Mouse (Mus musculus): ENCODE measurements around the gene Hoxc6. TPM values are rescaled to one million over a fixed set of nuclear protein-coding genes. Genes with fewer than 3 reads are reported as not detected.

Hoxc6 gene
- total RNA-seq (2015) (not detected in 2 replicates), total RNA-seq (2017) (not detected in 2 replicates)

DNA sequence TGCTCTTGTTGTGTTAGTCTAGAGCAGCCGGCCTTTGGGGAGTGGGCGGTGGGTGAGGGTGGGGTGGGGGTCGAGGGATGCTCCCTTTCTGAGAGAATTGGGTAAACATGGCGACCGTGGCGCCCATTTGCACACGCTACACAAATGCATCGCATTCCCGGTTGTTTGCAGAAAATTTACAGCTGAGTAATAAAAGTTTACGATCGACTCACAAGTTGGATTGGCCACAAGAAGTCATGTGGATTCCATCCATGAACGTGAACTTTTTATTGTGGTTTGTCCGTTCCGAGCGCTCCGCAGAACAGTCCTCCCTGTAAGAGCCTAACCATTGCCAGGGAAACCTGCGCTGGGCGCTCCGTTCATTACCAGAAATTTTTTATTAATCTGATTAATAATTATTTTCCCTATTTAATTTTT, at the start of gene Hoxc6:
Gene Hoxc6 (plus strand): TSS at position 319 of the 417 bp plus-strand sequence.
- no peak for ATAC-seq (replicated peaks; ENCODE audit: poor library complexity)

DNA sequence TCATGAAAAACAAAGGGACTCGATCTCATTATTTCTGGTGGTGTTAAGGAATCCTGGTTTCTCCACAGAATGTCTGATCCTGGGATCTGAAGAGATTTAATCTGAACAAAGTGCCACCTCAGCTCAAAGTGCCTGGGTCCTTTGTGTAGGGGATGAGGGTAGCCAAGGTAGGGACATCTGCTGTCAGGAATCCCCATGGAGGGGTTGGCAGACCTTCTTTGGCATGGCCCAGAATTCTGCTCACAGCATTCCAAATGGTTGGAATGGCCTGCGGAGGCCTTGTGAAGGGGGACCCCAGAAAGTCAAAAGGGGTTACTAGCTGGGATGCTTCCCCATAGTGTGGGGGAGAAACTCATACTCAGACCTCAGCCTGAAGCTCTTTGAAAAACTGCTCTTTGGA, 49.2 kb upstream of the Hoxc6 start:
- no peak for ATAC-seq (replicated peaks; ENCODE audit: poor library complexity)

DNA sequence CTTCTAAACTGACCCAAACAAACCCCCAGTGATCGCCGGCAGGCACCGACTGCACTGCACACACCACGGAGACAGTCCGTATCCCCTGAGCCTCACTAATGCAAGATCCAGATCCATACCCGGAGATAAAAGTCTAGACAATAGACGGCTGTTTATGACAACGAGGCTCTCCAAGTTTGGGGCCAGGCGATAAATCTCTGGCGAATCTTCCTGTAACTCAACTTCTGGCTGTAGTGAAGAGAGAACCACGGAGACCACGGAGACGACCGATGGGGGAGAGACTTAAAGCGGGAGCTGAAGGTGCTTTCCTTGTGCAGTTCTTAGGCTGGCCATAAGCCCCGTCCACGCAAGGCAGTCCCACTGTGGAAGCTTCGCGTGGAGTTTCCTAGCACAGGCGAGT, 48.4 kb upstream of the Hoxc6 start:
- ATAC-seq (replicated peaks; ENCODE audit: poor library complexity) = no peak

- ATAC-seq (replicated peaks; ENCODE audit: poor library complexity) = no peak
Measured at GRCm38 (mm10) chr15:102950877-102951276, 47.2 kb upstream of the Hoxc6 start.

DNA sequence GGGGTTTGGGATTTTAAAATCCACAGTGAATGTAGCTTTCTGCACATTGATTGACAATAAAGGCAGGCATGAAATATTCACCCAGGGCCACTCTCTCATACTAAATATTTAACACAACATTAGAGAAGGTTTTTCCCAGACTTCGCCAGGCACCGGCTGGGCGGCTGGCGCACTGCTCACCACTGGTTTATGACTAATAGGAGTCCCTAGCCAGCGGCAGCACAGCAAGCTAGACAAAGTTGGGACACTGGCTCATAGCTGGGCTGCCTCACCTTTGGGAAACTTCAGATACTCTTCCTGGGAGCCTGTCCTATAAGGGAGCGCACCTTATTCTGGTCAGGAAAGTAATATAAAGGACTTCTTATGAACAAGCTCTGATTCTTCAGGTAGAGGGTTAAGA, 44.5 kb upstream of the Hoxc6 start:
- no peak for ATAC-seq (replicated peaks; ENCODE audit: poor library complexity)

DNA sequence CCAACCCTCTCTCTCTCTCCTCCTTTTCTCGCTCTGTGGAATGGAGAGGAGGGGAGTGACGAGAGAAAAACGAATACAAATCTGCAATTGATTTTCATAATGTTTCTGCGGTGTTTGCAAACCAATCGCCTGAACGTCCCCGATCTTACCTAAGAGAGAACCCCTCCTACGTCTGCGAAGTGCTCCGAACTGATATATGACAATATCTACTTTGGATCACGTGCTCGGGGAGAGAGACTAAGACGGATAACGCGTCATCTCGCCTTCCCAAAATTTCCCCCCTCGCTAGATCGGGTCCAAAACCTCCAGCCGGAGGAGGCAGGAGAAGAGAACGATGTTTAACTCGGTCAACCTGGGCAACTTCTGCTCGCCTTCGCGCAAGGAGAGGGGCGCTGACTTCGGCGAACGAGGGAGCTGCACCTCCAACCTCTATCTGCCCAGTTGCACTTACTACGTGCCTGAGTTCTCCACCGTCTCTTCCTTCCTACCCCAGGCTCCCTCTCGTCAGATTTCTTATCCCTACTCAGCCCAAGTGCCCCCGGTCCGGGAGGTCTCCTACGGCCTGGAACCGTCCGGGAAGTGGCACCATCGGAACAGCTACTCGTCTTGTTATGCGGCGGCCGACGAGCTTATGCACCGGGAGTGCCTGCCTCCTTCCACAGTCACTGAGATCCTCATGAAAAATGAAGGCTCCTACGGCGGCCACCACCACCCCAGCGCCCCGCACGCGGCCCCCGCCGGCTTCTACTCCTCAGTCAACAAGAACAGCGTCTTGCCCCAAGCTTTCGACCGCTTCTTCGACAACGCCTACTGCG, 43.7 kb upstream of the Hoxc6 start, which contains the start of gene Hoxc11:
Gene Hoxc11 (plus strand): TSS at position 236 of the 815 bp plus-strand sequence.
- no peak for ATAC-seq (replicated peaks; ENCODE audit: poor library complexity)

- no peak for ATAC-seq (replicated peaks; ENCODE audit: poor library complexity)
Measured at GRCm38 (mm10) chr15:102955007-102955382, 43.1 kb upstream of the Hoxc6 start.

DNA sequence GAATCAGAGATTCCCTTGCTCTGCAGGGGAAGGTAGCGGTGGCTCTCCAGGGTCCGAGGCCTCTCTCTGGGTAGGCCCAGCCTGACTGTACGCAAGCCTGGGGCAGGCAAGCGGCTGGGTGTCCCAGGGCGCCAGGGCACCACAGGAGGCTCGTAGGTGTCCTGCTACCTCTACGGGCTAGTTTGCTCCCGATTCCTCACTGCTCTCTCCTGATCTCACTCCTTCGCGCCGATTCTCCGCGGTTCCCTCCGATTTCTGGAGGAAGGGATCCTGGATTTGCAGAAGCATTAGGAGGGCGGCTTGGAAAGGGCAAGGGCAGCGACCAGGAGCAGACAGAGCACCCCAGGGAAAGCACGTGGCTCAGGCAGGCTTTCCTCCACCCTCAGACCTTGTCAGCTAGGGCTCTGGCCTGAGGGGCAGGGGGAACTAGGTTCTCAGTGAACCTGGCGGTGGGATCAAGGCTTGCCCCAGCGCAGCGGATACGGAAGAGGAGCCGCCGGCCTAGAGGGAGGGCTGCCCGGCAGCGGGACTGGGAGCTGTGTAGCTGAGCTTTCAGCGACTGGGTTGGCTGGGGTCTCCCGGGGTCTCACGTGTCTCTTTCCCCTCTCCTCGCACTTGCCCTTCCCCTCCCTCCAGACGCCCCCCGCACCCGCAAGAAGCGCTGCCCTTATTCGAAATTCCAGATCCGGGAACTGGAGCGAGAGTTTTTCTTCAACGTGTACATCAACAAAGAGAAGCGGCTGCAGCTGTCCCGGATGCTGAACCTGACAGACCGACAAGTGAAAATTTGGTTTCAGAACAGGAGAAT, 42.0 kb upstream of the Hoxc6 start:
- no peak for ATAC-seq (replicated peaks; ENCODE audit: poor library complexity)

DNA sequence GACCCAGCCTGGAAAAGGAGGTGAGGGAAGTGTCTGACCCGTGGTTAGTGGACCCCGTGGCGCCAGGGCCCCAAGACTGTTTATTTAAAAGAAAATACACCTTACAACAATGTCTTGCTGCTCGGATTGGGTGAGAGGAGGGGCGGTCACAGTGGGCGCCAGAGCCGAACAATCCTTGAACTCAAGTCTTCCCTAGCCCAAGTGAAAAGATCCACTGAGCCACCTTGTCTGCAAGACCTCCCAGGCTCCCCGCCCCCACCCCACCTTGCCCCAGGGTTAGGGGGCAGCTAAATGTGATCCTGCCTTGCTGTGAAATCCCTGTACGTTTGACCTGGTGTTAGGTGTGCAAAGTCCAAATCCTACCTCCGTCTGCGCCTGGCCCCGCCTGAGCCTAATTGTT, 41.2 kb upstream of the Hoxc6 start:
- ATAC-seq (replicated peaks; ENCODE audit: poor library complexity) = no peak

GRCm38 (mm10) chr15:102959663-102960191, 38.3 kb upstream of the Hoxc6 start:
- no peak for ATAC-seq (replicated peaks; ENCODE audit: poor library complexity)

GRCm38 (mm10) chr15:102961728-102962127, 36.3 kb upstream of the Hoxc6 start:
- no peak for ATAC-seq (replicated peaks; ENCODE audit: poor library complexity)

DNA sequence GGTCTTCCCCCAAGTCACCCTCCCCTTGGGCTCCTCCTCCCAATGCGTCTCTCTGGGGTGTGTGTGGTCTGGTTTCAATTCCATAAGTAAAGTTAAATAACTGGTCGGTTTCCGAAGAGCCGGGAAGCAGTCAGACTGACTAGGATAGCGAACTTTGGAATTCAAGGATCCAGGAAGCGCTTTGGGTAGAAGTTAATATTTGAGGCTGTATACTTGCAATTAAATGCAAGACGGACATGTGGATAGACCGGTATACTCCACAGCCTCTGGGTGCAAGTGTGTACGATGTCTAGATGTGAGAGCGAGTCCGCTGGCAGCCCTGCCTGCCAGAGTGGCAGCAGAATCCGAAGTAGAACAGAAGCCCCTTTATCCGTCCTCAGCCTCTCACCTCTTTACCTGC, 35.6 kb upstream of the Hoxc6 start:
- no peak for ATAC-seq (replicated peaks; ENCODE audit: poor library complexity)

DNA sequence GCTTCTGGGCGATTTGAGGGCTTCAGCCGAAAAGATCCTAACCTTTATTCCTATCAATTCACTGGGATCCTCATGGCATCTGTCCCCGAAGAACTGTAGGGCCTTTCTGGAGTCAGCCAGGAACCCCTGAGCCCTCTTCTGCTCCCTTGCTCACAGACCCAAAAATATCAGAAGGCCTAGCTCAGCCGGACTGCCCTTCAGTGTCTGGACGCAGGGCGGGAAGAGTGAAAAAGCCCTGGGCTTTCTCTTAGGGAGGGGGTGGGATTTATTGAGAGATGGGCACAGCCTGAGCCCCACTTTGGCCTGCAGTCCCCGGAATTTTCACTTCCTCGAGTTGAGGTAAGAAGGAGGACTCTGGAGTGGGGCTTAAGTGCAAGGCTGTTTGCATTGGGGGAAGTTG, 34.8 kb upstream of the Hoxc6 start:
- ATAC-seq (replicated peaks; ENCODE audit: poor library complexity) = no peak

GRCm38 (mm10) chr15:102963671-102964640, 34.1 kb upstream of the Hoxc6 start:
- 0 out of 2 replicates have a peak, but pooled peaks have one; percentile 37 for ATAC-seq (replicated peaks; ENCODE audit: poor library complexity)

DNA sequence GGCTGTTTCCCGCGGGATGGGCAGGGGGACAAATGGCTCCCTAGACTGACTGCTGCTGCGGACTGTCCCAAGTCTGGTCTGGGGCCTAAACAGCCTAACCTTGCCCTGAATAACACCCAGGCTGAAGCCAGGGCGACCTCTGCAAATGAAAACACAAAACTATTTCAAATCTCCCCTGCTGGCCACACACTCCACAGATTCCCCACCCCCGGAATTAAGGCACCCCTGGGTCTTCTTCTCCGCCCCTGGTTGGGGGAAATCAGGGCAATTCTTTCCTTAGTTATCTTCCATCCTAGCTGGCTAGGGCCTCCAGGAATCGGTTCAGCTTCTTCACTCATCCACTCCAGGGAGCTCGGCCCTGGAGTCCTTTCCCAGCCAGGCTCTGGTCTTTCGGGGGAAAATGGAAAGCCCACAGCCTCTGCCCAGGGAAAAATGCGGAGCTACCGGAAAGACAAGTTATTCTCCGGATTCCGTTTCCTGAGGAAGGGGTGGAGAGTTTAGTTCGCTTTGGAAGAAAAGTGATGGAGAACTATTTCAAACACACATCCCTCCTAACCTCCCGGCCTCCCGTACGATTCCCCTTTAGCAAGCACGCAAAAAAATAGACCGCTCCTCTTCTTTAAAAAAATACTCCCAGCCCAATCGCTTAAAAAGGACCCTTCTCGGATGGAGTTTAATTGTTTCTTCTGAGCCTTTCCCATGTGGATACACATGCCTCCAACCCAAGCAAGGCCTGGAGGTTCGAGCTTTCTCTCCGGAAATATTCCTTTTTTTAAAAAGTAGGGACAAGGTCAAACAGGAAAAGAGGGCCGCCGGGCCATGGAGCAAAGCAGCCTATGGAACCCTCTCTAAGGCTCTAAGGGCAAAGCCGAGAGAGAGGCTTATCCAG, 32.8 kb upstream of the Hoxc6 start:
- no peak for ATAC-seq (replicated peaks; ENCODE audit: poor library complexity)

GRCm38 (mm10) chr15:102965892-102966775, 31.9 kb upstream of the Hoxc6 start:
- peak; percentile 89 for ATAC-seq (replicated peaks; ENCODE audit: poor library complexity)

DNA sequence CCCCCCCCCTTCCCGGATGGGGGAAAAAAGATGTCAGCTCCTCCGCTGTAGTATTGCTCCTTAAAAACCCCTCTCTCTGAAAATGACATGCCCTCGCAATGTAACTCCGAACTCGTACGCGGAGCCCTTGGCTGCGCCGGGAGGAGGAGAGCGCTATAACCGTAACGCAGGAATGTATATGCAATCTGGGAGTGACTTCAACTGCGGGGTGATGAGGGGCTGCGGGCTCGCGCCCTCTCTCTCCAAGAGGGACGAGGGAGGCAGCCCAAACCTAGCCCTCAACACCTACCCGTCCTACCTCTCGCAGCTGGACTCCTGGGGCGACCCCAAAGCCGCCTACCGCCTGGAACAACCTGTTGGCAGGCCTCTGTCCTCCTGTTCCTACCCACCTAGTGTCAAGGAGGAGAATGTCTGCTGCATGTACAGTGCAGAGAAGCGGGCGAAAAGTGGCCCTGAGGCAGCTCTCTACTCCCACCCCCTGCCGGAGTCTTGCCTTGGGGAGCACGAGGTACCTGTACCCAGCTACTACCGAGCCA, 31.2 kb upstream of the Hoxc6 start, which contains the start of gene Hoxc10:
Gene Hoxc10 (plus strand): TSS at position 21 of the 536 bp plus-strand sequence.
- no peak for ATAC-seq (replicated peaks; ENCODE audit: poor library complexity)

- ATAC-seq (replicated peaks; ENCODE audit: poor library complexity) = no peak
Measured at GRCm38 (mm10) chr15:102967312-102967510, 30.8 kb upstream of the Hoxc6 start, which contains the start of gene Hoxc5. Gene Hoxc5, plus strand, starts transcription at chr15:102967443.

All from megakaryocyte progenitor cell, adult 5-6 weeks (primary cell).